Mouse (Mus musculus) thymus, adult 2 months (tissue): ENCODE measurements at regions not wholly inside any gene's neighbourhood (a gene's known extent, or its start where the extent isn't known, plus 50 kb on each side); places are given as distances from the start of the nearest gene placed in this dataset.

Source experiments
- CTCF ChIP-seq: fragments of 200-500 bp; IDR thresholded peaks from 2 replicates; pipeline ENCODE4 v1.5.1; 2012; ENCODE audit warnings: mild to moderate bottlenecking, control low read depth, low read length, moderate library complexity, borderline replicate concordance; ENCODE audit not compliant: control insufficient read depth, poor library complexity, insufficient read depth; ENCODE audit errors: extremely low read depth
- POLR2A ChIP-seq: fragments of 200-500 bp; IDR thresholded peaks from 2 replicates; pipeline ENCODE4 v1.6.1; 2012; ENCODE audit warnings: mild to moderate bottlenecking, low read length, control low read depth, moderate library complexity; ENCODE audit not compliant: control insufficient read depth, poor library complexity, insufficient read depth; ENCODE audit errors: extremely low read depth

DNA sequence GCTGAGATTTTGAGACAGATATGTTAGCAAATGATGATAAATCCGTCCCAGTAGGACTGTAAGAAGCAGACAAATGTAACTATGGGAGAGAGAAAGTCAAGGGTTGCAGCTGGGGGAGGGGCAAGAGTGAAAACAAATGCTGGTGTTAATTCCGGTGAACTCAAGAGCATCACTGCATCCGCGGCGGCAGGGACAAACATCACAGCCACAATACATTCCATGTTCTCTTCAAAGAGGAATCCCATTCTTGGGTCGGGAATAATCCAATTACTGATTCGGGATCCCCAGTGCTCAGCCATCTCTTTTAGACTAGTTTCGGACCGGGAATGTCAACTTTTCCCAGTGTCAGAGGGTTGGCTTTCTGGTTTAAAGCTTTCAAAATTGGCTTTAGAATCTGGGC, 243.5 kb upstream of the Irx5 start:
- TF ChIP-seq POLR2A (no peak), CTCF (no peak)
